Mouse (Mus musculus): Measurements from ENCODE around the gene Egr4. TPM values are rescaled to one million over a fixed set of nuclear protein-coding genes. Genes with fewer than 3 reads are reported as not detected.

The Egr4 gene
- total RNA-seq, 2 experiments from 2014 or later = not detected

Other genes starting within 250 kb of the Egr4 start
- 0.19 and 0.63 TPM in 2 replicates for gene Sfxn5, start 180.2 kb downstream of the Egr4 start, total RNA-seq (2015; ENCODE audit: low replicate concordance)
- 0.56 and 1.3 TPM in 2 replicates for gene Sfxn5, start 180.2 kb downstream of the Egr4 start, total RNA-seq (2017; ENCODE audit: low replicate concordance)
- 0.19 and 0.21 TPM in 2 replicates for gene Rab11fip5, start 139.0 kb downstream of the Egr4 start, total RNA-seq (2015; ENCODE audit: low replicate concordance)
- 0.51 and 2.6 TPM in 2 replicates for gene Rab11fip5, start 139.0 kb downstream of the Egr4 start, total RNA-seq (2017; ENCODE audit: low replicate concordance)
- not detected in 2 replicates for gene Noto, start 89.7 kb downstream of the Egr4 start, total RNA-seq (2015; ENCODE audit: low replicate concordance)
- gene Noto, start 89.7 kb downstream of the Egr4 start, total RNA-seq (2017; ENCODE audit: low replicate concordance) = not detected in 2 replicates
- gene Smyd5, start 81.6 kb downstream of the Egr4 start, total RNA-seq (2015; ENCODE audit: low replicate concordance) = 1.5 TPM in 2 replicates
- 4.0 and 14.1 TPM in 2 replicates for gene Smyd5, start 81.6 kb downstream of the Egr4 start, total RNA-seq (2017; ENCODE audit: low replicate concordance)
- gene Cct7, start 62.1 kb downstream of the Egr4 start, total RNA-seq (2015; ENCODE audit: low replicate concordance) = 91.3 and 115 TPM in 2 replicates
- 95.1 and 135 TPM in 2 replicates for gene Cct7, start 62.1 kb downstream of the Egr4 start, total RNA-seq (2017; ENCODE audit: low replicate concordance)
- 13.8 TPM in 2 replicates for gene Pradc1, start 61.6 kb downstream of the Egr4 start, total RNA-seq (2015; ENCODE audit: low replicate concordance)
- gene Pradc1, start 61.6 kb downstream of the Egr4 start, total RNA-seq (2017; ENCODE audit: low replicate concordance) = 5.7 and 8.1 TPM in 2 replicates
- gene Fbxo41, start 10.6 kb downstream of the Egr4 start, total RNA-seq (2015; ENCODE audit: low replicate concordance) = not detected in 2 replicates
- not detected in 2 replicates for gene Fbxo41, start 10.6 kb downstream of the Egr4 start, total RNA-seq (2017; ENCODE audit: low replicate concordance)
- 14.8 and 22.4 TPM in 2 replicates for gene Alms1, start 73.9 kb upstream of the Egr4 start, total RNA-seq (2015; ENCODE audit: low replicate concordance)
- gene Alms1, start 73.9 kb upstream of the Egr4 start, total RNA-seq (2017; ENCODE audit: low replicate concordance) = 22.8 and 24.5 TPM in 2 replicates
- not detected in 2 replicates for gene Nat8f7, start 199.6 kb upstream of the Egr4 start, total RNA-seq (2015; ENCODE audit: low replicate concordance)
- gene Nat8f7, start 199.6 kb upstream of the Egr4 start, total RNA-seq (2017; ENCODE audit: low replicate concordance) = not detected in 2 replicates